Mouse (Mus musculus): ENCODE data around the gene Natd1. TPM values are rescaled to one million over a fixed set of nuclear protein-coding genes. Genes with fewer than 3 reads are reported as not detected.

Gene Natd1
- polyA plus RNA-seq (2014; fragmentation: Illumina TruSeq; extraction: RNeasy Lipid Tissue Mini Kit (QIAGEN cat#74804); ENCODE audit: low read depth, low replicate concordance): 3.1 TPM

GRCm38 (mm10) chr11:60914491-60914890, at the start of gene Natd1:
TSS of gene Natd1 (minus strand) at chr11:60914750.

DNA sequence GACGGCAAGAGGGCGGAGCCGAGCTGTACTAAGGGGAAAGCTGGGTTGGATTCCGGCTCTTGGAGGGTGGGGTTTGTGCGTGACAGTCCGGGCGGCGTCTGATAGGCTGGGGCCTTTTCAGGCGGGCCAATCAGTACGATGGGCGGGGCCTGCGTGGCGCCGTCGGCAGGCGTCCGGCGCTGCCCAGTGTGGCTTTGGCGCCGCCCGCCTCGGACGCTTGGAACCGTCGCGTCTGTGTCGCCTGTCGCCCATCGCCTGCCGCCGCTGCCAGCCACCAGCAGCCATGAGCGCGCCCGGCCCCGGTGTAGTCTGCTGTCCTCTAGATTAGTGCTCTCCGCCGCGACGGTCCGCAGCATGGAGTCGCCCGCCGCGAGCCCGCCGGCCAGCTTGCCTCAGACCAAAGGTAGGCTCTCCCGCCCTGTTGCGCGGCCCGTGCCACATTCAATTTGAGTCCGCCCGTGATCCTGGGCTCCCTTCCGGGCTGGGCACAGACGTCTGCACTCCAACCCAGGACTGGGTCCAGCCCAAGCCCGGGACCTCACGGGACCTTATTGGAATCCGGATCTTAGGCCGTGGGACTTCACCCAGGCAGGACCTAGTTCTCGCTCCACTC, 17.4 kb upstream of the Natd1 start, which contains the start of gene Map2k3:
Gene Map2k3 (plus strand): TSS at position 165 of the 613 bp plus-strand sequence.

DNA sequence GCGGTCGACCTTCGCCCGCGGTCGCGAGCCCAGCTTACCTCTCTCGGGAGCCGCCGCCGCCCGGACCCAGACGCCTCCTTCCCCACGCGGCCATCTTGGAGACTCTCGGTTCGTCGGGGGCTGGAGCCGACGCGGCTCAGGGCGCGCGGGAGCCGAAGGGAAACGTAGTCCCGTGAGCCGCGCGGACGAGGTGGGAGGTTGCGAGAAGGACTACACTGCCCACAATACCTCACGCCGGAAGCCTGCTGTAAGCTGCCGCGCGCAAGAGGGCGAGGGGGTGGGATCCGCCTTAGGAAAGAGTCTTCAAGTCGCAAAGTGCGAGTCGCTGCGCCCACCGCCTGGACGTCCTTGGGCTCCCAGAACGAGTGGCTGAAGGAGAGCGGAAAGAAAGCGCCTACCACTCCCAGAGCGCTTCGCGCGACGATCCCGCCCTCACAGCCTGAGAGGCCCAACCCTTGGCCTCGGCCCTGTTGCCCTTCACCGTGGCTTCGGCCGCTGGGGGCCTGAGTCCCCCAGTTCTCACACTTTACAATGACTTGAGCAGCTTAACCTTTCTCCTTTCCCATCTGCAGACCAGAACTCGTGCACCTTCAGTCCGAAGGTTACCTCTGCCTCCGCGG, 35.8 kb downstream of the Natd1 start, which contains the start of gene Tmem11:
Gene Tmem11 (minus strand): TSS at position 598 of the 620 bp plus-strand sequence.

Other genes with a start within 250 kb of the Natd1 start
- 0.39 TPM for gene Llgl1, start 215.0 kb downstream of the Natd1 start, polyA plus RNA-seq (2014; fragmentation: Illumina TruSeq; extraction: RNeasy Lipid Tissue Mini Kit (QIAGEN cat#74804); ENCODE audit: low read depth, low replicate concordance)
- gene Flii, start 187.5 kb downstream of the Natd1 start, polyA plus RNA-seq (2014; fragmentation: Illumina TruSeq; extraction: RNeasy Lipid Tissue Mini Kit (QIAGEN cat#74804); ENCODE audit: low read depth, low replicate concordance): 1.6 TPM
- gene Mief2, start 186.4 kb downstream of the Natd1 start, polyA plus RNA-seq (2014; fragmentation: Illumina TruSeq; extraction: RNeasy Lipid Tissue Mini Kit (QIAGEN cat#74804); ENCODE audit: low read depth, low replicate concordance): 0.41 TPM
- gene Top3a, start 137.4 kb downstream of the Natd1 start, polyA plus RNA-seq (2014; fragmentation: Illumina TruSeq; extraction: RNeasy Lipid Tissue Mini Kit (QIAGEN cat#74804); ENCODE audit: low read depth, low replicate concordance): 9.0 TPM
- gene Smcr8, start 137.2 kb downstream of the Natd1 start, polyA plus RNA-seq (2014; fragmentation: Illumina TruSeq; extraction: RNeasy Lipid Tissue Mini Kit (QIAGEN cat#74804); ENCODE audit: low read depth, low replicate concordance): 6.1 TPM
- 12.6 TPM for gene Shmt1, start 103.0 kb downstream of the Natd1 start, polyA plus RNA-seq (2014; fragmentation: Illumina TruSeq; extraction: RNeasy Lipid Tissue Mini Kit (QIAGEN cat#74804); ENCODE audit: low read depth, low replicate concordance)
- 2.9 TPM for gene Dhrs7b, start 84.1 kb downstream of the Natd1 start, polyA plus RNA-seq (2014; fragmentation: Illumina TruSeq; extraction: RNeasy Lipid Tissue Mini Kit (QIAGEN cat#74804); ENCODE audit: low read depth, low replicate concordance)
- 2.8 TPM for gene Tmem11, start 35.5 kb downstream of the Natd1 start, polyA plus RNA-seq (2014; fragmentation: Illumina TruSeq; extraction: RNeasy Lipid Tissue Mini Kit (QIAGEN cat#74804); ENCODE audit: low read depth, low replicate concordance)
- gene Map2k3, start 17.3 kb upstream of the Natd1 start, polyA plus RNA-seq (2014; fragmentation: Illumina TruSeq; extraction: RNeasy Lipid Tissue Mini Kit (QIAGEN cat#74804); ENCODE audit: low read depth, low replicate concordance): 7.6 TPM
- not detected for gene Kcnj12, start 107.8 kb upstream of the Natd1 start, polyA plus RNA-seq (2014; fragmentation: Illumina TruSeq; extraction: RNeasy Lipid Tissue Mini Kit (QIAGEN cat#74804); ENCODE audit: low read depth, low replicate concordance)
- 0.15 TPM for gene Tnfrsf13b, start 212.0 kb upstream of the Natd1 start, polyA plus RNA-seq (2014; fragmentation: Illumina TruSeq; extraction: RNeasy Lipid Tissue Mini Kit (QIAGEN cat#74804); ENCODE audit: low read depth, low replicate concordance)